Mouse (Mus musculus) left cerebral cortex, adult 2 months (tissue): ENCODE results near the gene Sfr1. TPM values are rescaled to one million over a fixed set of nuclear protein-coding genes. Genes with fewer than 3 reads are reported as not detected.

ENCODE experiments used
- DNase-seq, 2 experiments: peaks; one replicate each; pipeline ENCODE4 v3.0.0; 2021 to 2022; ENCODE audit warnings: low spot score in 2 of 2, mixed read lengths in 1 of 2; ENCODE audit errors: extremely low spot score in 1 of 2
- H3K27ac ChIP-seq: fragments of 200-600 bp; 2 replicates; pipeline ENCODE4 v1.8.1; 2022
- H3K4me3 ChIP-seq: fragments of 200-600 bp; 2 replicates; pipeline ENCODE4 v1.8.1; 2022
- CTCF ChIP-seq: fragments of 200-600 bp; IDR thresholded peaks from 2 replicates; pipeline ENCODE4 v1.8.1; 2022; ENCODE audit warnings: antibody characterized with exemption, mild to moderate bottlenecking, moderate library complexity
- intact Hi-C: fragments of 180-260 bp; cut with DNase I; formaldehyde crosslinking; loops from one replicate; pipeline ENCODE4 v1.15.1; 2025
- microRNA-seq, 2 experiments: library from miRNA; unstranded; fragments of <30 nt; microRNA quantifications; one replicate each; pipeline ENCODE4 v1.2.0; 2021
- total RNA-seq, 2 experiments: library from RNA; stranded (reverse); gene quantifications; 2 replicates each; pipeline ENCODE4 v1.2.3; 2021

The Sfr1 gene
- total RNA-seq, 2 experiments from 2014 or later: 87.4 to 88.6 TPM

- intact Hi-C loops: no loop called here
- Histone ChIP-seq H3K4me3 (no peak overlapping the region), H3K27ac (no peak overlapping the region)
- no peak for DNase-seq
- TF ChIP-seq CTCF: no peak
Observed at GRCm38 (mm10) chr19:47754931-47755330, 23.4 kb downstream of the Sfr1 start.

GRCm38 (mm10) chr19:47755625-47756024 lies 24.1 kb downstream of the Sfr1 start:
- Histone ChIP-seq H3K27ac (no peak overlapping the region), H3K4me3 (no peak overlapping the region)
- TF ChIP-seq CTCF: no peak
- DNase-seq: no peak
- intact Hi-C loops: no loop called here

GRCm38 (mm10) chr19:47777847-47778246 lies 46.4 kb downstream of the Sfr1 start:
- DNase-seq: no peak
- TF ChIP-seq CTCF: no peak
- H3K27ac ChIP-seq: no peak overlapping the region
- intact Hi-C loops: no loop called here
- no peak overlapping the region for H3K4me3 ChIP-seq

- intact Hi-C loops: no loop called here
- TF ChIP-seq CTCF: no peak
- H3K4me3 ChIP-seq: no peak overlapping the region
- no peak overlapping the region for H3K27ac ChIP-seq
- DNase-seq: no peak
Observed at GRCm38 (mm10) chr19:47780145-47780544, 48.7 kb downstream of the Sfr1 start.

- H3K27ac ChIP-seq: no peak overlapping the region
- peak; percentile 13 for TF ChIP-seq CTCF
- intact Hi-C loops: no loop called here
- no peak for DNase-seq
- no peak overlapping the region for H3K4me3 ChIP-seq
Observed at GRCm38 (mm10) chr19:47780972-47781371, 49.5 kb downstream of the Sfr1 start.

GRCm38 (mm10) chr19:47783898-47784297 lies 52.4 kb downstream of the Sfr1 start:
- H3K27ac ChIP-seq: no peak overlapping the region
- intact Hi-C loops: no loop called here
- TF ChIP-seq CTCF: no peak
- no peak overlapping the region for H3K4me3 ChIP-seq
- no peak for DNase-seq

Small RNAs within 50 kb of the gene (microRNA-seq; reads per million reads assigned to microRNA genes)
- 0 reads per million in 2 experiments for gene Mir8090

Other genes starting within 250 kb of the Sfr1 start
- 10 to 100 TPM; 23.0 to 27.5 TPM for gene Stn1, start 194.2 kb upstream of the Sfr1 start, total RNA-seq
- gene Slk, start 152.0 kb upstream of the Sfr1 start, total RNA-seq: 10 to 100 TPM; 51.3 to 55.7 TPM
- gene Col17a1, start 39.6 kb upstream of the Sfr1 start, total RNA-seq: under 1 TPM; 0.20 to 0.35 TPM
- 10 to 100 TPM; 44.1 to 45.2 TPM for gene Gsto1, start 123.3 kb downstream of the Sfr1 start, total RNA-seq
- 1 to 10 TPM; 1.4 to 2.2 TPM for gene Gsto2, start 133.9 kb downstream of the Sfr1 start, total RNA-seq
- under 1 TPM; 0.30 to 0.66 TPM for gene Cfap43, start 187.6 kb downstream of the Sfr1 start, total RNA-seq
- 1 to 10 TPM in 1 of 2 experiments, under 1 TPM in 1; 0.95 to 1.5 TPM for gene Itprip, start 187.6 kb downstream of the Sfr1 start, total RNA-seq
- under 1 TPM; 0.27 to 0.30 TPM for gene Cfap58, start 206.0 kb downstream of the Sfr1 start, total RNA-seq